11 mouse cellular contexts compared by ENCODE assay signal in the genomic region with DNA sequence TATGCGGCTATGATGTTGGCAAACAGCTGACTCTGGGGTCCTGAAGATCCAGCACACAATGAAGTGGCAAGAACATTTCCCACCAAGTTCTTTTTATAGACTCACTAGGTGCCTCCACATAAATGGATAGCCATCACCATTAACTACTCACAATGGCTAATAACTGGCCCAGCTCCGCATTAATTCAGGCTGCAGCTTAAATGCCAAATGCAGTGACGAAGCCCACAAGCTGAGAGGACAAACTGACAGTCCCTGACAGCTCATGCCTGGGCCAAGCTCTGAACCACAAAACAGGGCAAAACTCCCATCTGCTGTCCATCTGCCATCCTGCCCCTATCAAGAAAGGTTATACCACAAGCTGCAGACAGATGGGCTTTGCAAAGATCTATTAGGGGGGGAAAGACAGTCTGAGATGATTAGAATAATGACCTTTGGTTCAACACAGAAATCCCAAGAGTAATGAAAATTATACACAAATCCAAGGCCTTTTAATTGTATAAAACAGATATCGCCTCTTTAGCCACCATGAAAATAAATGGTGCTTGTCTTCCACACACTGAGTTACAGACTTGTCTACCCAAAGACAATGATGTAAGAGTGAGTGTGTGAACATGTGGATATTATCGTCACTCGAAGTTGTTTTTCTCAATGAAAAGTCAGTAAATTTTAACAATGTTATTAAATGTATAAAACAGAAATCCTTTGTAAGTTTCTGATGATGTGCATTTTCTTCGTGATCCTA.
A peak's percentile ranks its signal among the peaks of the same experiment; 100 is the strongest.
DNase-seq lines count a peak whose midpoint lies in the region; ATAC-seq and TF ChIP-seq lines count a peak whose summit lies in the region.
"Had no signal": no experiment of that assay in that cellular context is flagged by ENCODE, and none has a peak within 500 bp of the region (broad histone marks: within the 10 kb centered on the region; RNA-seq: fewer than 3 reads in every experiment).

No protein-coding gene starts in this region.

- no peaks in the 10 kb centered on the region for H3K27me3 ChIP-seq in forebrain, embryonic 12.5 days
- no peaks in the 10 kb centered on the region for H3K27me3 ChIP-seq in midbrain, embryonic 11.5 days (ENCODE audit: control insufficient read depth, insufficient read depth, low read length)

- TF ChIP-seq CTCF in brain, embryonic 14.5 days (IDR thresholded peaks at IDR 0.05; ENCODE audit: borderline replicate concordance, extremely low read depth, insufficient read depth, insufficient read length): no peak

- no peak overlapping the region for H3K4me2 ChIP-seq in forebrain, embryonic 12.5 days
- no peak overlapping the region for H3K4me2 ChIP-seq in midbrain, embryonic 11.5 days

- TF ChIP-seq POLR2A in brain, embryonic 14.5 days (IDR thresholded peaks at IDR 0.05; ENCODE audit: borderline replicate concordance, extremely low read depth, insufficient read depth, insufficient read length, poor library complexity, severe bottlenecking): no peak

- no peaks in the 10 kb centered on the region for H3K9me3 ChIP-seq in forebrain, embryonic 12.5 days
- H3K9me3 ChIP-seq in midbrain, embryonic 11.5 days (ENCODE audit: control insufficient read depth, low read length): no peaks in the 10 kb centered on the region

- H3K27ac ChIP-seq in forebrain, embryonic 12.5 days: peak overlapping the region; percentile 63
- no peak overlapping the region for H3K27ac ChIP-seq in midbrain, embryonic 11.5 days (ENCODE audit: low read depth, low read length)

- WGBS in forebrain, embryonic 12.5 days: 54% methylated on average over 7 of the region's 7 CpGs
- 70% methylated on average over 7 of the region's 7 CpGs for WGBS in midbrain, embryonic 11.5 days

- H3K9ac ChIP-seq in forebrain, embryonic 12.5 days: no peak overlapping the region
- H3K9ac ChIP-seq in midbrain, embryonic 11.5 days (ENCODE audit: low read length): no peak overlapping the region

- H3K4me1 ChIP-seq in forebrain, embryonic 12.5 days: peaks cover 12% of the 10 kb centered on the region
- no peaks in the 10 kb centered on the region; the same call in 1 of the 2 replicates for H3K4me1 ChIP-seq in midbrain, embryonic 11.5 days (ENCODE audit: control insufficient read depth, insufficient read depth, low read length)

- peaks cover 4% of the 10 kb centered on the region; the same call in 1 of the 2 replicates for H3K36me3 ChIP-seq in forebrain, embryonic 12.5 days (replicated peaks)
- H3K36me3 ChIP-seq in midbrain, embryonic 11.5 days (ENCODE audit: control insufficient read depth, insufficient read depth, low read length): no peaks in the 10 kb centered on the region

- ATAC-seq in forebrain, embryonic 12.5 days (ENCODE audit: low FRiP score): peak; percentile 91
- peak; percentile 87 for ATAC-seq in midbrain, embryonic 11.5 days (ENCODE audit: low FRiP score)

- no peak overlapping the region for H3K4me3 ChIP-seq in forebrain, embryonic 12.5 days (replicated peaks)
- no peak overlapping the region for H3K4me3 ChIP-seq in midbrain, embryonic 11.5 days (ENCODE audit: low read depth, low read length)

- peak; percentile 95 for DNase-seq in brain, embryonic 14.5 days (ENCODE audit: low read depth)
- DNase-seq in cerebellum, adult 18-20 months: peak; percentile 58 to 69
- no peak for DNase-seq in midbrain, embryonic 11.5 days (ENCODE audit: low spot score, missing footprints)
- no peak for DNase-seq in yolk sac, embryonic 10.5 days (ENCODE audit: low spot score)
- no peak for DNase-seq in spleen, adult 18-20 months
- DNase-seq in frontal cortex, postnatal 10 days (ENCODE audit: low spot score in 2 of 2): no peak
- no peak for DNase-seq in urinary bladder, postnatal 25 days (ENCODE audit: low spot score)
- DNase-seq: adrenal gland, postnatal 36 days; gastrocnemius, postnatal 14 days; heart, postnatal 14 days had no signal

Comparison
In these comparisons a context has a peak if more than half of its experiments do, and no peak if none do; other contexts are left out.
1. DNase-seq: peak in brain, embryonic 14.5 days (single experiment) and cerebellum, adult 18-20 months (2 of 2); none in midbrain, embryonic 11.5 days (single experiment), yolk sac, embryonic 10.5 days (single experiment), spleen, adult 18-20 months (0 of 2), frontal cortex, postnatal 10 days (0 of 2) and urinary bladder, postnatal 25 days (single experiment).